Mouse (Mus musculus): ENCODE data around the gene Pmm1. TPM values are rescaled to one million over a fixed set of nuclear protein-coding genes. Genes with fewer than 3 reads are reported as not detected.

Gene Pmm1
- total and polyA plus RNA-seq, 3 experiments = 51.8 to 140 (median 128) TPM

DNA sequence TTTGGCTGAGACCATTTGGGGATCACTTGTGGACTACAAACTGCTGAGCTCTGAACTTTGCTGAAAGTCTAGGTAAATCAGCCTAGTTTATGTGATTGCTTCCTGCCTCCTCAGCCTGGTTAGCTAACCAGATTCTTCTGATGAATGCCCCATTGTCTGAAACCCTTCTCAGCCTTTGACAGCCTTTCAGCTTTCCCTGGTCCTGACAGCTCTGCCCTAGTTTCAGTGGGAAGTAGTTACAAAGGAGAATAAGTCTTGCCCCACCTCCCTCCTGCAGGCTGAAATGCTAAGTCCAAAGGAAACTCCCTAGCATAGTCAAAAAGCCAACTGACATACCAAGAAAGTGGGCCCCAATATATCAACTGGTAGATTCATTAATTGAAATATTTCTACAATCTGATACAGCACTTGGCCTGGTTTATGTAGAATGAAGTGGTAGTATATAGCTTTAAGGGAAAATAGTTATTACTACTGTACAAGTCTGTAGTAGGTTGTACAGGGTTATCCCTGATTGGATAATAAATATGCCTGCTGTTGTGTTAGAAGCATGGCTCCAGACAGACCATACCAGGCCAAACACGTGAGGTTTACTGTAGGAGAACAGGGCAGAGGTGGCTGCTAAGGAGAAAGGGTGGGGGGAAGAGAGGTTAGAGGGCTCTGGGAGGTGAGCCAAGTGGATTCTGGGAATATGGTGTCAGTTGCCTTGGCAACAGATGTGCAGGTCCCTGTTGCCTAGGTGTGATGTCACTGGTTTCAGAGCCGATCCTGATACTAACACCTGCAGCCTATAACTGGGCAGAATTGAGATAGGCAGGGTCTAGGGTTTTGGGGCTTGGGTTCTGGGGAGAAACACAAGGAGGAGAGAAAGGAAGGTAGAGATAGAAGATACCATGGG lies 24.8 kb upstream of the Pmm1 start:
- Histone ChIP-seq H3K9me3 (replicated peaks; ENCODE audit: low read length) (no peaks in the 10 kb centered on the region), H3K4me1 (ENCODE audit: control insufficient read depth in 1 of 2, insufficient read depth in 2 of 2) (peaks cover 0 to 15% of the 10 kb centered on the region in 2 experiments; a peak in 1 of 4 replicates), H3K9ac (ENCODE audit: insufficient read depth, low read depth) (no peak overlapping the region), H3K36me3 (replicated peaks in 1 of 2; ENCODE audit: control insufficient read depth in 1 of 2, insufficient read depth in 1 of 2, low read length in 1 of 2) (peaks cover 0 to under 1% of the 10 kb centered on the region in 2 experiments), H3K27me3 (replicated peaks) (no peaks in the 10 kb centered on the region), H3K4me3 (replicated peaks in 1 of 3; ENCODE audit: low read depth in 2 of 3, low read length in 2 of 3, poor library complexity in 1 of 3) (no peak overlapping the region), H3K27ac (ENCODE audit: insufficient read depth, low read depth) (no peak overlapping the region), H3K79me2 (replicated peaks; ENCODE audit: control insufficient read depth, extremely low read depth, insufficient read depth, poor library complexity, severe bottlenecking) (no peaks in the 10 kb centered on the region), H3K4me2 (ENCODE audit: insufficient read depth, low read depth, poor library complexity, severe bottlenecking) (no peak overlapping the region)
- DNase-seq (ENCODE audit: extremely low read depth) = no peak
- in situ Hi-C loops (cut with MboI; ENCODE audit: low pct_ligation_motif_present, low pct_unique_long_range_greater_than_20kb, low sequenced_read_pairs) (no loop called here), dilution Hi-C loops (cut with MboI; ENCODE audit: extremely low pct_ligation_motif_present, extremely low pct_unique_long_range_greater_than_20kb, low sequenced_read_pairs) (no loop called here)
- TF ChIP-seq ZC3H11A (IDR thresholded peaks at IDR 0.05; ENCODE audit: low read depth, low read length) = no peak
- peak; percentile 25; the same call in 1 of the 2 replicates for TF ChIP-seq MXI1 (IDR thresholded peaks at IDR 0.05; ENCODE audit: low read depth, low read length)

DNA sequence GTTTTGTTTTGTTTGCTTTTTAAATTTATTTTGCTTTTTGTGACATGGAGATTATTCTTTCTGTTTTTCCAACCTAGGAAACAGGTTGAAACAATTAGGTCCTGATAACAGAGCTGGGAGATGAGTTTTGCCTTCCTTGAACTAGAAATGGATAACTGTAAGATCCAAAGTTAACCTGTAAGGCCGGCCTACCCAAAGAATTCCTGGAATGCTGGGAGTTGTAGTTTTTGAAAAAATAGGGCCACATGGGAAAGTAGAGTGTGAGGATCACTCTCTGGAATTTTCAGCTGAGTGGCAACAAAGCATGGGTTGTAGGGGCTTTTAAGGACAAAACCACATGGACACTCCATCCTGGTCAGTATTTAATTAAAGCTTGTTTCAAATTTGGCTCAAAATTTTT lies 21.4 kb upstream of the Pmm1 start:
- Histone ChIP-seq H3K4me1 (ENCODE audit: control insufficient read depth in 1 of 2, insufficient read depth in 2 of 2) (peaks cover 0 to 15% of the 10 kb centered on the region in 2 experiments; a peak in 1 of 4 replicates), H3K9ac (ENCODE audit: insufficient read depth, low read depth) (no peak overlapping the region), H3K79me2 (replicated peaks; ENCODE audit: control insufficient read depth, extremely low read depth, insufficient read depth, poor library complexity, severe bottlenecking) (no peaks in the 10 kb centered on the region), H3K27ac (ENCODE audit: insufficient read depth, low read depth) (no peak overlapping the region), H3K9me3 (replicated peaks; ENCODE audit: low read length) (no peaks in the 10 kb centered on the region), H3K4me2 (ENCODE audit: insufficient read depth, low read depth, poor library complexity, severe bottlenecking) (no peak overlapping the region), H3K4me3 (replicated peaks in 1 of 3; ENCODE audit: low read depth in 2 of 3, low read length in 2 of 3, poor library complexity in 1 of 3) (no peak overlapping the region), H3K36me3 (replicated peaks in 1 of 2; ENCODE audit: control insufficient read depth in 1 of 2, insufficient read depth in 1 of 2, low read length in 1 of 2) (no peaks in the 10 kb centered on the region), H3K27me3 (replicated peaks) (no peaks in the 10 kb centered on the region)
- dilution Hi-C loops (cut with MboI; ENCODE audit: extremely low pct_ligation_motif_present, extremely low pct_unique_long_range_greater_than_20kb, low sequenced_read_pairs) = no loop called here
- no peak for TF ChIP-seq POLR2A (IDR thresholded peaks at IDR 0.05; ENCODE audit: low read depth, low read length)
- TF ChIP-seq HCFC1 (IDR thresholded peaks at IDR 0.05; ENCODE audit: low read depth, low read length) = peak; percentile 37; the same call in 1 of the 2 replicates
- no peak for TF ChIP-seq JUND (conservative IDR thresholded peaks at IDR 0.05; ENCODE audit: low read depth, low read length)
- no peak for TF ChIP-seq RCOR1 (conservative IDR thresholded peaks at IDR 0.05; ENCODE audit: low read depth, low read length)
- DNase-seq (ENCODE audit: extremely low read depth) = no peak
- in situ Hi-C loops (cut with MboI; ENCODE audit: low pct_ligation_motif_present, low pct_unique_long_range_greater_than_20kb, low sequenced_read_pairs) = no loop called here

- TF ChIP-seq SIN3A (IDR thresholded peaks at IDR 0.05; ENCODE audit: low read length) (no peak), JUN (IDR thresholded peaks at IDR 0.05; ENCODE audit: insufficient read depth, low read depth, low read length) (no peak), UBTF (IDR thresholded peaks at IDR 0.05; ENCODE audit: low read depth, low read length) (no peak), ELF1 (IDR thresholded peaks at IDR 0.05; ENCODE audit: low read depth, low read length) (no peak), E2F4 (IDR thresholded peaks at IDR 0.05; ENCODE audit: insufficient replicate concordance, low read depth, low read length) (no peak), POLR2AphosphoS2 (IDR thresholded peaks at IDR 0.05; ENCODE audit: low read depth, low read length) (no peak), MEF2A (IDR thresholded peaks at IDR 0.05; ENCODE audit: borderline replicate concordance, low read depth, low read length) (no peak), GABPA (IDR thresholded peaks at IDR 0.05; ENCODE audit: insufficient replicate concordance, low read depth, low read length) (no peak), MAFK (IDR thresholded peaks at IDR 0.05; ENCODE audit: insufficient replicate concordance, low read length) (no peak), CHD2 (IDR thresholded peaks at IDR 0.05; ENCODE audit: low read length) (no peak), ZC3H11A (IDR thresholded peaks at IDR 0.05; ENCODE audit: low read depth, low read length) (no peak)
- Histone ChIP-seq H3K36me3 (replicated peaks in 1 of 2; ENCODE audit: control insufficient read depth in 1 of 2, insufficient read depth in 1 of 2, low read length in 1 of 2) (no peaks in the 10 kb centered on the region), H3K4me2 (ENCODE audit: insufficient read depth, low read depth, poor library complexity, severe bottlenecking) (no peak within 1 kb of the TSS), H3K4me3 (replicated peaks in 1 of 3; ENCODE audit: low read depth in 2 of 3, low read length in 2 of 3, poor library complexity in 1 of 3) (no peak within 1 kb of the TSS), H3K27me3 (replicated peaks) (no peaks in the 10 kb centered on the region), H3K27ac (ENCODE audit: insufficient read depth, low read depth) (no peak within 1 kb of the TSS), H3K79me2 (replicated peaks; ENCODE audit: control insufficient read depth, extremely low read depth, insufficient read depth, poor library complexity, severe bottlenecking) (no peaks in the 10 kb centered on the region), H3K9me3 (replicated peaks; ENCODE audit: low read length) (no peaks in the 10 kb centered on the region), H3K4me1 (ENCODE audit: control insufficient read depth in 1 of 2, insufficient read depth in 2 of 2) (peaks cover 0 to 8% of the 10 kb centered on the region in 2 experiments; a peak in 1 of 4 replicates), H3K9ac (ENCODE audit: insufficient read depth, low read depth) (no peak within 1 kb of the TSS)
- dilution Hi-C loops (cut with MboI; ENCODE audit: extremely low pct_ligation_motif_present, extremely low pct_unique_long_range_greater_than_20kb, low sequenced_read_pairs) (no loop called here), in situ Hi-C loops (cut with MboI; ENCODE audit: low pct_ligation_motif_present, low pct_unique_long_range_greater_than_20kb, low sequenced_read_pairs) (no loop called here)
- no peak for DNase-seq (ENCODE audit: extremely low read depth)
These were observed 19.6 kb upstream of the Pmm1 start, which contains the start of gene 1700029P11Rik for GRCm38 (mm10) chr15:81980321-81980720. TSS of gene 1700029P11Rik (plus strand) at chr15:81980540.
